Mouse (Mus musculus): ENCODE measurements around the gene Snx10. TPM values are rescaled to one million over a fixed set of nuclear protein-coding genes. Genes with fewer than 3 reads are reported as not detected.
"Not testable (repeated sequence)": the region's sequence is repeated elsewhere in the genome, so short reads cannot be mapped to it uniquely, and the experiment has no call there.

Snx10 gene
- 0.33 and 0.69 TPM in 2 replicates for polyA plus RNA-seq (2012; rRNA removed)

DNA sequence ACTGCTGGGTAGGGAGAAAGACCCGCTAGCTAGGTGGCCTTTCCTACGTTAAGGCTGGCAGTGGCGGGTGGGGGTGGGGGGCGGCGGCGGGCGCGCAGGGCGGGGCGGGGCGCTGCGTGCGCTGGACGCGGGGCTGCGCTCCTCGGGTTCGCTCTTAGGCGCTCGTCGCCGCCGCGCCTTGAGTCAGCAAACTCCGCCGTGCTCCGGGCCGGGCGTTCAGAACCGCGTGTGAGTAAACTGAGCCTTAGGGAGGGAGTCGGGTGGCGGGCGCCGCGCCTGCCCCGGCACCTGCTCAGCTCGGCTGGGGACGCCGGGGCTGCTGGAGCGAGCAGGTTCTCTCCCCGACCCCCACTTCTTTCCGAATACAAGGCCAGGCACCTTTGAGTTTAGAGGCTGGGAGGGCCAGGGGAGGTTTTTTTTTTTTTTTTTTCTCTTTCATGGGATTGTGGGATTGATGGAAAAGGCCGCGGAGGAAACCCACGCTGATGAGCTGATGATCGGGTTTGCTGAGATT lies at the start of gene Snx10:
Gene Snx10, plus strand, starts transcription at position 95 of the 514 bp plus-strand sequence.
- peaks cover 8% of the 10 kb centered on the region for H3K27me3 ChIP-seq (ENCODE audit: control insufficient read depth, insufficient read depth, low read length)
- peak within 1 kb of the TSS; percentile 84 for H3K4me3 ChIP-seq (ENCODE audit: low read depth, low read length)
- under 1% methylated on average over 47 of the region's 47 CpGs for WGBS
- no peaks in the 10 kb centered on the region for H3K36me3 ChIP-seq (ENCODE audit: control insufficient read depth, insufficient read depth, low read length)
- peaks cover 2% of the 10 kb centered on the region; the same call in 1 of the 2 replicates for H3K4me1 ChIP-seq (ENCODE audit: control insufficient read depth, insufficient read depth, insufficient read length, low read length)
- H3K27ac ChIP-seq (ENCODE audit: insufficient read depth, low read depth, low read length) = no peak within 1 kb of the TSS
- TF ChIP-seq POLR2A (IDR thresholded peaks at IDR 0.05; ENCODE audit: low read depth, low read length) (no peak), CTCF (IDR thresholded peaks at IDR 0.05; ENCODE audit: extremely low read depth, insufficient read length, insufficient replicate concordance, low read depth, low read length) (no peak)

- H3K36me3 ChIP-seq (ENCODE audit: control insufficient read depth, insufficient read depth, low read length) = peaks cover 43% of the 10 kb centered on the region
- WGBS = 81% methylated on average over 4 of the region's 4 CpGs
Observed at GRCm38 (mm10) chr6:51479136-51479731, 44.5 kb upstream of the Snx10 start.

GRCm38 (mm10) chr6:51481548-51481947 lies 42.2 kb upstream of the Snx10 start:
- WGBS = 88% methylated on average over 8 of the region's 8 CpGs
- Histone ChIP-seq H3K27me3 (ENCODE audit: control insufficient read depth, insufficient read depth, low read length) (no peaks in the 10 kb centered on the region), H3K36me3 (ENCODE audit: control insufficient read depth, insufficient read depth, low read length) (peaks cover 32% of the 10 kb centered on the region), H3K4me1 (ENCODE audit: control insufficient read depth, insufficient read depth, insufficient read length, low read length) (no peaks in the 10 kb centered on the region), H3K4me3 (ENCODE audit: low read depth, low read length) (no peak overlapping the region), H3K27ac (ENCODE audit: insufficient read depth, low read depth, low read length) (no peak overlapping the region)
- TF ChIP-seq POLR2A (IDR thresholded peaks at IDR 0.05; ENCODE audit: low read depth, low read length) (no peak), CTCF (IDR thresholded peaks at IDR 0.05; ENCODE audit: extremely low read depth, insufficient read length, insufficient replicate concordance, low read depth, low read length) (no peak)

More at GRCm38 (mm10) chr6:51479136-51479731, 44.5 kb upstream of the Snx10 start:
- Histone ChIP-seq H3K27me3 (ENCODE audit: control insufficient read depth, insufficient read depth, low read length) (no peaks in the 10 kb centered on the region), H3K4me1 (ENCODE audit: control insufficient read depth, insufficient read depth, insufficient read length, low read length) (no peaks in the 10 kb centered on the region), H3K4me3 (ENCODE audit: low read depth, low read length) (no peak overlapping the region), H3K27ac (ENCODE audit: insufficient read depth, low read depth, low read length) (no peak overlapping the region)
- no peak for TF ChIP-seq POLR2A (IDR thresholded peaks at IDR 0.05; ENCODE audit: low read depth, low read length)
- TF ChIP-seq CTCF (IDR thresholded peaks at IDR 0.05; ENCODE audit: extremely low read depth, insufficient read length, insufficient replicate concordance, low read depth, low read length) = no peak

DNA sequence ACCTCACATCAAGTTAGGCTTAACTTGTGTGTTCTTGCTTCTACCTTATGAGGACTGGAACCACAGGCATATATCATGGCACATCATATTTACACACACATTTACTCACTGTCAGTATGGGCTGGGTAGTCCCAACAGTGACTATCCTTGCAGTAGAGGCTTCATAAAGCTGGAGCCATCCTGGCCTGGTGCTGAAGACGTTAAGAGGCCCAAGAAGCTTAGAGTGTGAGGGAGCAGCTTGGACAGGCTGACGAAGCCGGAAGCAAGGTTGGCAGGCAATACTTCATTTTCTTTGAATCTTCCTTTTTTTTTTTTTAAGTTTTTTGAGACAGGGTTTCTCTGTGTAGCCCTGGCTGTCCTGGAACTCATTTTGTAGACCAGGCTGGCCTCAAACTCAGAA lies 39.8 kb upstream of the Snx10 start:
- Histone ChIP-seq H3K27ac (ENCODE audit: insufficient read depth, low read depth, low read length) (no peak overlapping the region), H3K4me1 (ENCODE audit: control insufficient read depth, insufficient read depth, insufficient read length, low read length) (no peaks in the 10 kb centered on the region), H3K4me3 (ENCODE audit: low read depth, low read length) (no peak overlapping the region), H3K36me3 (ENCODE audit: control insufficient read depth, insufficient read depth, low read length) (peaks cover 25% of the 10 kb centered on the region), H3K27me3 (ENCODE audit: control insufficient read depth, insufficient read depth, low read length) (no peaks in the 10 kb centered on the region)
- WGBS = 91% methylated on average over 3 of the region's 3 CpGs
- no peak for TF ChIP-seq POLR2A (IDR thresholded peaks at IDR 0.05; ENCODE audit: low read depth, low read length)
- no peak for TF ChIP-seq CTCF (IDR thresholded peaks at IDR 0.05; ENCODE audit: extremely low read depth, insufficient read length, insufficient replicate concordance, low read depth, low read length)

GRCm38 (mm10) chr6:51484556-51484955 lies 39.1 kb upstream of the Snx10 start:
- H3K36me3 ChIP-seq (ENCODE audit: control insufficient read depth, insufficient read depth, low read length) = peaks cover 21% of the 10 kb centered on the region
- H3K27ac ChIP-seq (ENCODE audit: insufficient read depth, low read depth, low read length); H3K4me1 ChIP-seq (ENCODE audit: control insufficient read depth, insufficient read depth, insufficient read length, low read length); H3K4me3 ChIP-seq (ENCODE audit: low read depth, low read length); H3K27me3 ChIP-seq (ENCODE audit: control insufficient read depth, insufficient read depth, low read length): not testable (repeated sequence)
- WGBS = 87% methylated on average over 8 of the region's 8 CpGs

GRCm38 (mm10) chr6:51485646-51486045 lies 38.1 kb upstream of the Snx10 start:
- 64% methylated on average over 2 of the region's 2 CpGs for WGBS
- no peak overlapping the region for H3K27ac ChIP-seq (ENCODE audit: insufficient read depth, low read depth, low read length)
- H3K4me3 ChIP-seq (ENCODE audit: low read depth, low read length) = no peak overlapping the region
- no peaks in the 10 kb centered on the region for H3K27me3 ChIP-seq (ENCODE audit: control insufficient read depth, insufficient read depth, low read length)
- H3K36me3 ChIP-seq (ENCODE audit: control insufficient read depth, insufficient read depth, low read length) = peaks cover 16% of the 10 kb centered on the region
- TF ChIP-seq POLR2A (IDR thresholded peaks at IDR 0.05; ENCODE audit: low read depth, low read length) = no peak
- TF ChIP-seq CTCF (IDR thresholded peaks at IDR 0.05; ENCODE audit: extremely low read depth, insufficient read length, insufficient replicate concordance, low read depth, low read length) = no peak
- peaks cover 2% of the 10 kb centered on the region; the same call in 1 of the 2 replicates for H3K4me1 ChIP-seq (ENCODE audit: control insufficient read depth, insufficient read depth, insufficient read length, low read length)

DNA sequence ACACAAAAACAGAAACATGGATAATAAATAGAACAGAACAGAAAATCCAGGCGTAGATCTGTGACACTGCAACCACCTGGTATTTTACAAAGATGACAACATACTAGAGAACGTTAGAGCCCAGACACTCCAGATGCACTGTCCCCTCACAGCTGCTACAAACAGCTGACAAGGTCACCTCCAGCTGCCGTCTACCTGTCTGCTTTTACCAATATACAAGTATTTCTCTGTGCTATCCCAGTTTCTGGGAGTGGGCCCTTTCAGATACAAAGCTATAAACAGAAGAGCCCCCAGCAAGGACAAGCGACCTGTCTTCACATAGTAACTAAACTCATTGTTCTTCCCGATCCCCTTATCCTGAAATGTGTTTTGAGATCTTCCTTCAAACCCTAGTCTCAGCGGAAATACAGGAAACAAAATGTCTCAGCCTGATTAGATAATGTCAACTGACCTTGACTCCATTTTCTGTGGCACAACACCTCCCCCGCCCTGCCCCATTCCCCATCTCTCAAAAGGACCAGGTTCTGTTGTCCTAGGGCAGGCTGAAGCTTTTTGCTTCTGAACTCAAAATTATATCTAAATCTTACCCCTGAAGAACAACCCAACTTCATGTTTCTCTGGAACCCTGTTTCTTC lies 37.5 kb upstream of the Snx10 start:
- peaks cover 2% of the 10 kb centered on the region; the same call in 1 of the 2 replicates for H3K4me1 ChIP-seq (ENCODE audit: control insufficient read depth, insufficient read depth, insufficient read length, low read length)
- no peak overlapping the region for H3K27ac ChIP-seq (ENCODE audit: insufficient read depth, low read depth, low read length)
- no peaks in the 10 kb centered on the region for H3K27me3 ChIP-seq (ENCODE audit: control insufficient read depth, insufficient read depth, low read length)
- H3K36me3 ChIP-seq (ENCODE audit: control insufficient read depth, insufficient read depth, low read length) = peaks cover 13% of the 10 kb centered on the region
- TF ChIP-seq POLR2A (IDR thresholded peaks at IDR 0.05; ENCODE audit: low read depth, low read length) (no peak), CTCF (IDR thresholded peaks at IDR 0.05; ENCODE audit: extremely low read depth, insufficient read length, insufficient replicate concordance, low read depth, low read length) (no peak)
- WGBS = 44% methylated on average over 7 of the region's 7 CpGs
- no peak overlapping the region for H3K4me3 ChIP-seq (ENCODE audit: low read depth, low read length)
